Mouse (Mus musculus) right cerebral cortex, postnatal 36 days (tissue): ENCODE data around the gene Spata2.

ENCODE experiments used
- DNase-seq, 2 experiments: peaks; one replicate each; pipeline ENCODE4 v3.0.0; 2022; ENCODE audit warnings: low spot score in 2 of 2, mixed read lengths in 1 of 2

Gene Spata2

DNA sequence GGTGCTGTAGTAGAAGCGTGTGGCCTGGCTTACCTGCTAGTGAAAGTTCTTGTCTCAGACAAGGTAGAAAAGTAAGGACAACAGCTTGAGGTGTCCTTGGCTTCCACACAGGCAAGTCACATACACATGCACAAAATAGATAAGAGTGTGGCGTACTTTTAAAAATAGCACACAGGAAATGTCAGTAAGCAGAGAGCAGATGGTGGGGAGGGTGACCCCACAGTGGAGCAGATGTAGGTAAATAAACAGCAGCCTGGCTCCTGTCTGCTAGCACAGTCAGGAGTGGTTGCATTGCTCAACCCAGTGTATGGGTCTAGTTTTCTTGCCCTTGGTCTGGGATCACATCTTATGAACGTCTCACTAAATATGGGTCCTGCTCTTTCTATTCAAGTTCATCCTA is 17.8 kb upstream of the Spata2 start:
- DNase-seq, result no peak

DNA sequence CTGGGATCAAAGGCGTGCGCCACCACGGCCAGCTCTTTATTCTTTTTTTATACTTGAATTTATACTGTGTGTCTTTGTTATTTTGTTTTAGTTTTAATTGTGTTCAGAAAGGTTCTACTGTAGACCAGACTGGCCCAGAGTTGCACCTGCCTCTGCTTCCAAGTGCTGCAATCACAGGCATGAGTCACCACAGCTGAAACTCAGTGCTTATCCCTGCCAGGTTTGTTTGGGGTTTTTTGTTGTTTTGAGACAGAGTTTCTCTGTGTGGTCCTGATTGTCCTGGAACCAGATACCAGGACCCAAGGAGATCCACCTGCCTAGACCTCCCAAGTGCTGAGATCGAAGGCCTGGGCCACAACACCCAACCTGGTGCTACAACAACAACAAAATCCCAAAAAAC is 15.9 kb upstream of the Spata2 start:
- no peak for DNase-seq

DNA sequence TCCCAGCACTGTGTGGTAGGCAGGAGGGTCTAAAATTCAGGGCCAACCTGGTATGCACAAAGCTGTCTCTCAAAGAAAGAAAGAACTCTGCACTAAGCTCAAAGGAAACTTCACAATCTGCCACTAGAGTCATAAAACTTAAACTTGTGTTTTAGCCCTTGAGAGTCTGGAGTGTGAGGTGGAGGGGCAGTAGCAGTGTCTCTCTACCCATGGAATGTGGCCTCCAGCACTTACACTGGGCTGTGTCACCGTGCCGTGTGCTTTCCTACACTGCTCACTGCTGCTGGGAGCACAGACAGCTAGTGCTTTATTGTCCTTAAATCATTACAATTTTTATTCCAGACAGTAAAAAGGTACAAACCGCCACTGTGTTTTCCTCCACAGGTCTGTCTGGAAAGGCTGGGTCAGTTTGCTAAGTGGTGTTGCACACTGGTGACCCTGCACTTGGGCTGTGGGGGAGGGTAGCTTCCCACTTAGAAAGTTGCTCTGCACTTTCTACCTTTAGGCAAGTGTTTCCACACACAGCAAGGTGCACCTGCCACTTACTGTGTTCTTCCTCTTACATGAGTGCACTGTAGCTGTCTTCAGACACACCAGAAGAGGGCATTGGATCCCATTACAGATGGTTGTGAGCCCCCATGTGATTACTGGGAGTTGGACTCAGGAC is 15.2 kb upstream of the Spata2 start:
- no peak for DNase-seq

DNA sequence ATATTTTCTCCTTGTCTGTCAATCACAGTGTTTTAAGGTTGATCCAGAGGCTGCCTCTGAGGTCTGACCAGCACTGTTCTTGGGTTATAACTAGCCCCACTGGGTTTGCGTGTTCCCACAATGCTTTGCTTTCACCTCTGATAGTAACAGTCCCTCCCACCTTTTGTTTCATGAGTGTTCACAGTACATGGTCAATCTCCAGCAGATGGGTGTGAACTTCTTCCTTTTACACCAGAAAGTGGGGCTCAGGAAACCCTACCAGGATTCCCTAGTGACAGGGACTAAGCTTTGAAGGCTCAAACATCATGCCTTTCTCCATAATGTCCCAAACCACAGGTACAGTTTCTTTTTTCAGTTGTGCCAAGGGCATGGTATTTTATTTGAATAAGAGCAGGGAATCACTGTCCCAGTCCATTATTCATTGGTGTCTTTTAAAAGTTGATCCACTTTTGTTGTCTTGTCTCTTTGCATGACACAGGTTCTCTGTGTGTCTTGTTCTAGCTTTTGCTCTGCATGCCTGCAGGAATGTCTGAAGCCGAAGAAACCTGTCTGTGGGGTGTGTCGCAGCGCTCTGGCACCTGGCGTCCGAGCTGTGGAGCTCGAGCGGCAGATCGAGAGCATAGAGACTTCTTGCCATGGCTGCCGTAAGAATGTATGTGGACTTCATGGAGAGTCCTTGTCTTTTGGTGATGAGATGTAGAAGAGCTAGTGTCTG is 14.0 kb upstream of the Spata2 start:
- no peak for DNase-seq

DNA sequence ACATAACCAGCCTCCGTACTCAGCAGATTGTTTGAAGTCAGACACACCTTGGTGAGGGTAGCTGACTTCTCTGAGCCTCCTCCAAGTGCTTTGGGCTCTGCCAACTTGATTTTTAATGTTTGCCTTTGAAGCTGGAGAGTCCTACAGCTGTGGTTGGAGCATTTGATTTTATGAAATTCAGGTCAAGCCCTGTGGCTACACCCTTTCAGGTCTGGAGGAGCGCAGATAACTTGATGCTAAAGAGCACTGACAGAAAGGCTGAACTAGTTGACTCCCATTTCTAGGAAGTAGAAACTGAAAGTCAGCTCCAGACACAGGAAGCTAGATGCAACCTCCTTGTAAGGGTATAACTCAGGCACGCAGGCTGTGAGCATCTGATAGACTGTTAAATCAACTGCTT is 12.4 kb upstream of the Spata2 start:
- DNase-seq, result no peak

DNA sequence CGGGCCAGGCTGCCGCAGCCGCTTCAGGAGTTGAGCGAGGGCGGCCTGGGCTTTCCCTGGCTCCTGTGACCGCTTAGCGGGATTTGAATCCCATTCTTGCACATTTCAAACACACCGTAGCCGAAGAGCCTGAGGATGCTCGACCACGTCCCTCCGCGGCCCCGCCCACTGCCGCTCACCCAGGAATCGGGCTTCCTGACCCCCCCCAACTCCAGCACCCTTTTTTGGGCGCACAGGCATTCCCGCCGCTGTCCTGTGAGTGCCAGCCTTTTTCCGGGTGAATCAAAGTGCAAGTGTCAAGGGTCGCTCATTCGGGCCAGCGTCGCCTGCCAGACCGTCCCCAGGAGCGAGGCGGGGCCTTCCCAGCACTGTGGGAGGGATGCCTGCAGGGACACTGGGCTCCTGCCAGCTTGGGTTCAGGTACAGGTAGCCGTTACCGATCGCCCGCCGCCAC is 11.2 kb upstream of the Spata2 start:
- DNase-seq, result no peak

DNA sequence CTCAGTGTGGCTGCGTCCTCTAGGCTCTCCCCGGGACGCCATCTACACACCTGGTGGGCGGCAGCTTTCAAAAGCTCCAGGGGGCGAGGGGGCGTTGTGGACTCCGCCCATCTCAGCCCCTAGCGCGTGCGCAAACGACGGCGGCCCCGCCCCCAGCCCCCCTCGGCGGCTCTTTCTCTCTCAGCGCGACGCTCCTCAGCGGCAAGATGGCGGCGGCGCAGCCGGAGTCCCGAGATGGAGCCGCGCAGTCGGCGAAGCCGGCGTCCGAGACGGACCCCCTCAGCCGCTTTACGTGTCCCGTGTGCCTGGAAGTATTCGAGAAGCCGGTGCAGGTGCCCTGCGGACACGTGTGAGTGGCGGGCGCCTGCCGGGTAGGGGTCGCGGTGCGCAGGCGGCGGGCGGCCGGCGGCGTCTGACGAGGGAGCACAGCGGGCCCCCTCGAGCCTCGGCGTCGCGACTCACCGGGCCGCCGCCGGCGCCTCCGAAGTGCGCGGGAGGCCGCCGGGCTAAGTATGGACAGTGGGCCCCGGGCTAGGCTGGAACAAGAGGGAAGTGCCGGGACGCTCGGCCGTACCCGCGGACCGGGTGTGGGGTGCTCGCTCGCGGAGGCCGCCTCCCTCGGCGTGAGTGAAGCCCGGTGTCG is 10.7 kb upstream of the Spata2 start:
- peak; percentile 83 to 84 for DNase-seq

DNA sequence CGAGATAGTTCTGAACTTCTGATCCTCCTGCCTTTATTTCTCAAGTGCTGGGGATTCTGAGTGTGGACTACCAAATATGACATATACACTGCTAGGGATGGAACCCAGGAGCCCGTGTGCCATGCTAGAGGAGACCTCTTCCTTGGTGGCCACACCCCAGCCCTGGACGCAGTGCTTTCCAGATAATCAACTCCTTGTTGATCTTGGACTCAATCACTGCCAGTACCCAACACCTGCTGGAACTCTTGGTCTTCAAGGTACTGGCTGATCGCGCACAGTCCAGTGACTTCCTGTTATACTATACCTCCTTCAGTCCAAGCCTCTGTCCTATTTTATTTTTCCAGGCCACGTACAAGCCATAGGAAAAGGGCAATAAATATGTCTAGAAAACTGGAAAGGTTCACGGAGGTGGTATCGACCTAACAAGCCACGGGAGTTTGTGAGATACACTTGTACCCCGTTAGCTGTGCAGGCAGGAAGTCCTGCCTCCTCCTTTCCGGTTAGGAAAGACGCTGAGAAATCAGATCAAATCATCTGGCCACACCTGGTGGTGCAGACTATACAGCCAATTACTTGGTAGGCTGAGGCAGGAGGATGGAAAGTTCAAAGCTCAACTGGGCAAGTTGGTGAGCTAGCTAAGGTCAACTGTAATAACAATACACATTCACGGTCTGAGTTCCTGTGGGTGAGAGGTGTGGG is 10.0 kb upstream of the Spata2 start:
- DNase-seq, result no peak

DNA sequence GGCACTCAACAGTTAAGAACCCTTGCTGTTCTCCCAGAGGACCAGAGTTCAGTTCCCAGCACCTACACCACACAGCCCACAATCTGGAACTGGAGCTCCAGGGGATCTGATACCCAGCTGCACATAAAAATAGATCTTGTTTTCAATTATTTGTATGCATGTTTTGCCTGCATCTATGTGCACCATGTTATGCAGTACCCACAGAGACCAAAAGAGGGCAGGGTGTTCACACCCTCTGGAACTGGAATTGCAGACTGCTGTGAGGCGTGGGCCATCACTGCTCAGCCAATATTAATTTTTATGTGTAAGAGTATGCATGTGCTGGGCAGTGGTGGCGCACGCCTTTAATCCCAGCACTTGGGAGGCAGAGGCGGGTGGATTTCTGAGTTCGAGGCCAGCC is 4.6 kb upstream of the Spata2 start:
- no peak for DNase-seq

DNA sequence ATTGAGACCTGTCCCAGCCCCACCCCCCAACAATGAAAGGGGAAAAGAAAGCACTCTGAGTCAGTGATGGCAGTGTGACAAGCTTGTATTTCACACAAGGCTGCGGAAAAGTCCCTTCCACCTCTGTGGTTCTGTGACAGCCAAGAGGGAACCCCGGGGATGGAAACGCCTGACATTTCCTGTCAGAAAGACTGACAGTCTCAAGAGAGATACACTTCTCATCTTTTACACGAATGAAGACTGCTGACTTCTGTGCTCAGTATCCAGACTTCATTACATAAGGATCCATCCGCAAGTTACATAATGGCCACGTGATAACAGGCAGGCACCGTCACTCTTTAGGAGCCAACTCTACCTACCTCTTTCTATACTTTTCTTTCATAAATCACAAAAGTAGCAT is 3.8 kb upstream of the Spata2 start:
- peak in 1 of 2 experiments; percentile 51 for DNase-seq

DNA sequence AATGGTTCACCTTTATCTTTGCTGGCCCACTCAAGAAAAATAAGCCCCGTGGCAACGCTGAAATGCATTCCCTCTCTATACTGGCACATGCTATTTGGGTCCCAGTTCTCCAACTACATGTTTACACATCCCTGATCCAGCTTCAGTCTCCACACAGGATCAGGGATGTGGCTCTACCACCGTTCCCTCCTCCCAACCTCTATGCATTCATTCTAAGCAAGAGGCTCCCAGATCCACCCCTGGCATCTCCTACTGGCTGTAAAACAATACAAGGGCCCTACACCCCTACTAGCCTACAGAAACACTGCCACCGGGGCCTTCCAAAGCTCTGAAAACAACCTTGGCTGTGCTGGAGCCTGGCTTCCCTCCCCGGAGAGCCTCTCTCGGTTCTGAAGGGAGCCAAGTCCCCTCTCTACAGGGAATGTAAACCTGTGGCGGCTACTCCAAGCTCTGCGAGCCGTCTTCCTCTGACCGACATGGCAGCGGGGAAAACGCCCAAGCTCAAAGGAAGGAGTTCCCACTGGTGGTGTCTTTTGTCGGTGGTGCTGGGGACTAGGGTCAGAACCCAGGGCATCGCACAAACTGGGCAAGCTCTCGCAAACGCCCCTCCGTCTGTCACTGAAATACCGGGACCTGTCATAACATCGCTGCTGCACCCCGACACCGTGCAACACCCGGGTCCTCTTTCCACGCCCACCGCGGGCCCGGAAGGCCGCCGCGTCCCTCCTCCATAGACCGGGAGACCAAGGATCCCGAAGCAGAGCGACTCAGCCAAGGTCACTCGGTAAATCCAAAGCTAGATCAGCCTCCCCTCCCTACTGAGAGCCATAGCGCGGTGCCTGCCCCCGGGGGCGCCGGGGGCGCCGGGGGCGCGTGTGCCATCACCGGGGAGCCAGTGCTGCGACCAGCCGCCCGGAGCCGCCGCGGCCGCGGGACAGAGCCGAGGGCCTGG is 654 bp downstream of the Spata2 start, which contains the start of gene Rnf114:
Rnf114 (plus strand) TSS at position 889 of the 952 bp plus-strand sequence.
- no peak for DNase-seq

DNA sequence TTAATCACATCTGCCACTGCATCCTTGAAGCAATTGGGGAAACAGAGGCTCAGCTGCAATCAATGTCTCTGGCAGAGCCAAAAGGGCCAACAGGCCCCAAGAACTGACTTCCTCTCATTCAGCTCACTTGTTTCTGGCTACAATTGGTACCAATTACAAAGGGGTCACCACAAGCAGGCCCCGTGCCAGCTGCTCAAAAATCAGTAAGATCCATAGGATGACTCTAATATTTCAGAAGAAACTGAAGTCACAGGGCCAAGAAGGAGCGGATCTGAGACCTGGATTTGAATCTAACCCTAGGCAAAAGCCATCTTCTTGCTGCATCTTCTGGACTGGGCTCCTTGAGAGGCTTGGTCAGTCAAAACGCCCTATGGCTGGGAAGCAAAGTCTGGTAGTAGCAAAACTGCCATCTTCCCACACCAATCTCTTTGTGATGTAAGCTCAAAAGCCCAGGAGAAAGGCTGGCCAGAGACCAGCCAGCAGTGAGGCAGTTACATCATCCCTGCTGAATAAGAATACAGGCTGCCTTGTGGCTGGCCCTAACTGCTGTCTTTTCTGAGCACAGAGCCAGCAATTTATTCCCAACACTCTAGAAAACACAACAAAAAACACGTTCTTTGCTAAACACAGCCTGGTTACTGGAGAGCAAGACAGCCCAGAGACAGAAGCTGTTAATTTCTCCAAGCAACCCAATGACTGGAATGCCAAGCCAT is 1.7 kb downstream of the Spata2 start:
- DNase-seq, result peak; percentile 58 to 78

DNA sequence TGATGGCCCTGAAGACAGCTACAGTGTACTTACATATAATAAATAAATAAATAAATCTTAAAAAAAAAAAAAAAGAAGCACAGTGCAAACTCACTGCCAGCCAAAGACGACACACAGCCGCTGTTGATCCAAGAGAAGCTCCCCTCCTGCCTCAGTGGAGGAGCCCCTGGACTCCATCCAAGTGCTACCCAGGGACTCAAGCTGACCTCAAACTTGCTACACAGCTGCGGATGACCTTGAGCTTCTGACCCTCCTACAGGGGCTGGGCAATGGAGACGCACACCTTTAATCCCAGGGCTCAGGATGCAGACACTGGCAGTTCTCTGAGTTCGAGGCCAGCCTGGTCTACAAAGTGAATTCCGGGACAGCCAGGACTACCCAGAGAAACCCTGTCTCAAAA is 4.7 kb downstream of the Spata2 start:
- DNase-seq, result no peak

DNA sequence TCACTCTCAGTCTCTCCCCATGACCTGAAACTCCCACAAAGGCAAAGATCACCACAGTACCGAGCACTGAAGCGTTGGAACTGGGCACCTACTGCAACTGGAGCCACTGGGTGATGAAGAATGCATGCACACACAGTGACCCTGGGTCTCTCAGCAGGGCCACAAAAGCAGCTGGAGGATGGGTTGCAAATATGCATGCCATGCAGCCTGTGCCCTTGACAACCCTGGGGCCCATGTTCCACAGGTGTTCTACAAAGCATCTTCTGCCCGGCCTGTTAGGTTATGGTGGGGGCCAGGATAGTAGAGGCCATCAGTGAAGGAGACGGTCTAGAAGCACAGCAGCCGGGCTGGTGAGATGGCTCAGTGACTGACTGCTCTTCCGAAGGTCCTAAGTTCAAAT is 5.1 kb downstream of the Spata2 start:
- DNase-seq, result no peak

DNA sequence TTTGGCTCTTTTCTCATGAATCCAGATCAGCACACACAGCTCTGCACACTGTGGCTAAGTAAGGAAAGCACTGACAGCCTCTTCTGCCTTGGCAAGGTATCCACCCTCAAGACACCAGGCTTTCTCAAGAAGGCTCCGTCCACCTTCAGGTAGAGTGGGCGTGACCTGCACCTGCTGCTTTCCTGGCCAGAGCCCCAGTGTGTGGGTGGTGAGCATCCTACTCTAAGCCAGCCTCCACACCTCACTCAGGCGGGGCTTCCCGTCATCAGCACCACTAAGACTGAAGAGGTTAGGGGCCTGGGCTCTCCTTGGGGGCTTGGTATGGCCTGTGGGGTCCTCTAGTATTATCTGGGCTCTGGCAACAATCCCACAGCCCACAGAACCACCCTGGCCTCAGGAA is 6.1 kb downstream of the Spata2 start:
- no peak for DNase-seq

DNA sequence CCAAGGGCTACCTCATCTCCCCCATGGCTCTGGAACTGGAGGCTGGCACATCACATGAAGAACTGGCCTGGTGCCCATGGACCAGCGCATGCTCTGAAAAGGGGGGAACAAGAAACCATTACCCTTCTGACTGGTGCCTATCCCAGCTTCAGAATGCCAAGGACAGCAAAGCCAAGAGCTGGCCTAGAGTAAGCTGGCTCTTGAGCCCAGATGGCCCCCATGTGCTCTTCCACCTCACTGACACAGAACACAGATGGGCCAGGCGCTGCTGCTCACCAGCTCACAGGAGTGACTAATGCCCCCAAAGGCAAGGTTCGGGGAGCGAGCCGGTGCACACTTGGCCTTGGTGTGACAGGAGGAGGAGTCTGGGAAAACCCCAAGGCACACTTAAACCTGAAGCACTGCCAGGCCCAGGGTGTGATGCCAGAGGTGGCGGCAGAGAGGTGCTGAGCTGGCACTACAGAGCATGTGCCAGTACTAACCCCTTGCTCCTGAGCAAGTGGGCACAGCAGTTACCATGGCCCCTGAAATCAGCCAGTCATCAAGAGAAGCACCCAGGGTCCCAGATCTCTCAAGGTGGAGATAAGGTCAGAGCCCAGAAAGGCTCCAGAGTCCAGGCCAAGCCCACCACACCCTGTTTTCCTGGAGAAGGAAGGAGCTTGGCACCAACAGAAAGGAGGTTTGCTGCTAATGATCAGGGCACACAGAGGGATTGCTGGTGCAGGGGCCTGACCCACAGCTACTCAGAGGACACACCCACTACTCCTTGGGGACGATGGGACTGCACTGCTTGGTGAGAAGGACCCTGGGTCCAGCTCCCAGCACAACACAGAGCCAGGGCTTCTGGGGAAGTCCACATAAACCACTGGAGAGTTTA is 6.9 kb downstream of the Spata2 start:
- no peak for DNase-seq

DNA sequence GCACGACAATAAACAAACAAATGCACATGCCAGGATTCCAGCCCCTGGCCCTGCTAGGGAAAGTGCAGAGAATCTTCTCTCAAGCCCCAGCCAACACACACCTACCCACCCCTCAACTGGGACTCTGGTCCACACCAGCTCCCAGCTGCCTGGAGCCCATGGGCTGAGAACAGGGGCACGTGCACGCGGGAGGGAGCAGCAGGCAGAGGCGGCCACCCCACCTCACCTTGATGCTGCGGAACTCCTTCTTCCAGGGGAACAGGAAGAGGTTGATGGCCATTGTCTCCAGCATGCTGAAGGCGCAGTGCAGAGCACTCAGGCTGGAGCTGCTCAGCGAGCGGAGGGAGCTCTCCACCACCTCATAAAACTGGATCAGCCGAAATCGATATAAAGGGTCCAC is 7.8 kb downstream of the Spata2 start:
- DNase-seq, result no peak

DNA sequence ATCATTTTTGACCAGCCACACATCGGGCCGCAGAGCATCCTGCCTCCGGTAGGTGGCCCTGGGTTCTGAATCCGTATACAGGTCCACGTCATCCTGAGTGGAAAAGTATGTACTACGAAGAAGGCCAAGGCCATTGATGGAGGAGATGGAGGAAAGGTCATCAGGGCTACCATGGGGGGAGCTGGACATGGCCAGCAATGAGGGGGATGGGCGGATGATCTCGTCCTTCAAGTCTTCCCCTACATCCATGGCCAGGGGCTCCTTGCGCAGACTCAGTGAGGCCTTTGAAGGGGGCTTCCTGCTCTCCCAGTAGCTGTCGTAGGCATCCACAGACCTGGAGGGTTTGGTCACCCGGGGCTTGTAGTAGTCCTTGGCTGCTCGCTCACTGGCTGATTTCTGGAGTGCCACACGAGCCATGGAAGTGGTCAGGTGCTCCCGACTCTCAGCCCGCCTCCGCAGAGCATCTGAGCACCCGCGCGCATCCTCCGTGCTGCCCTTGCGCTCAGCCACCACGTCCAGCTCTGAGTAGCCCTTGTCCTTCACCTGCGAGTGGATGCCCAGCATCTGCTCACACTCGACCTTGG is 8.8 kb downstream of the Spata2 start:
- no peak for DNase-seq
